Mouse (Mus musculus) liver, adult 2 months (tissue): ENCODE data around the gene Rorb. TPM values are rescaled to one million over a fixed set of nuclear protein-coding genes. Genes with fewer than 3 reads are reported as not detected.

ENCODE experiments used
- DNase-seq: peaks from one replicate; pipeline ENCODE4 v3.0.0-alpha.2; 2011; ENCODE audit warnings: low read depth, low spot score; ENCODE audit errors: extremely low read depth
- H3K27ac ChIP-seq: fragments of 200-500 bp; replicated peaks from 2 replicates; pipeline ENCODE4 v1.5.1; 2012; ENCODE audit warnings: low read depth, mild to moderate bottlenecking, control low read depth, inconsistent platforms, low read length; ENCODE audit not compliant: insufficient read depth
- H3K27me3 ChIP-seq: fragments of 200-500 bp; 2 replicates; pipeline ENCODE4 v1.6.1; 2012; ENCODE audit warnings: mild to moderate bottlenecking, moderate library complexity, low read length, inconsistent platforms; ENCODE audit not compliant: control insufficient read depth, insufficient read depth
- H3K36me3 ChIP-seq: fragments of 200-500 bp; 2 replicates; pipeline ENCODE4 v1.6.1; 2012; ENCODE audit warnings: low read length, inconsistent platforms; ENCODE audit not compliant: control insufficient read depth, insufficient read depth
- H3K4me1 ChIP-seq: fragments of 200-500 bp; 2 replicates; pipeline ENCODE4 v1.6.1; 2011; ENCODE audit warnings: low read length; ENCODE audit not compliant: control insufficient read depth, insufficient read depth
- H3K4me3 ChIP-seq: fragments of 200-500 bp; 2 replicates; pipeline ENCODE4 v1.5.1; 2011; ENCODE audit warnings: low read depth, mild to moderate bottlenecking, control low read depth, low read length, moderate library complexity; ENCODE audit not compliant: insufficient read depth
- H3K79me2 ChIP-seq: fragments of 200-500 bp; 2 replicates; pipeline ENCODE4 v1.6.1; 2012; ENCODE audit warnings: inconsistent platforms, mild to moderate bottlenecking, low read length, moderate library complexity; ENCODE audit not compliant: control insufficient read depth, insufficient read depth
- H3K9ac ChIP-seq: fragments of 200-500 bp; 2 replicates; pipeline ENCODE4 v1.6.1; 2012; ENCODE audit warnings: low read depth, mild to moderate bottlenecking, control low read depth, inconsistent platforms, low read length
- CTCF ChIP-seq: fragments of 200-500 bp; IDR thresholded peaks from 2 replicates; pipeline ENCODE4 v1.5.1; 2011; ENCODE audit warnings: low read depth, low read length, control low read depth
- POLR2A ChIP-seq: fragments of 200-500 bp; IDR thresholded peaks from 2 replicates; pipeline ENCODE4 v1.6.1; 2011; ENCODE audit warnings: low read length, control low read depth; ENCODE audit not compliant: insufficient read depth; ENCODE audit errors: extremely low read depth
- WGBS: fragments of 180-500 bp; shearing (Covaris S2); methylation state at CpG from one replicate; pipeline ENCODE4 v1.1.7; 2018; 5-methylcytosine and 5-hydroxymethylcytosine counted together
- polyA plus RNA-seq: library from polyadenylated mRNA; depleted of rRNA; stranded (reverse); fragments of >200 nt; gene quantifications from 2 replicates; pipeline ENCODE4 v1.2.3, GENCODE M21; 2012
- total RNA-seq: library from RNA; depleted of rRNA; stranded (reverse); fragments of >200 nt; gene quantifications from 2 replicates; pipeline ENCODE4 v1.2.3, GENCODE M21; 2014

Rorb gene
- total and polyA plus RNA-seq, 2 experiments, result not detected

GRCm38 (mm10) chr19:19043138-19043537 is 67.9 kb downstream of the Rorb start:
- Histone ChIP-seq H3K27me3 (no peaks in the 10 kb centered on the region), H3K4me3 (no peak overlapping the region), H3K79me2 (no peaks in the 10 kb centered on the region), H3K9ac (no peak overlapping the region), H3K36me3 (no peaks in the 10 kb centered on the region), H3K27ac (no peak overlapping the region), H3K4me1 (no peaks in the 10 kb centered on the region)
- 38% methylated on average over 2 of the region's 2 CpGs for WGBS
- no peak for DNase-seq
- TF ChIP-seq CTCF, result no peak
- TF ChIP-seq POLR2A, result no peak

DNA sequence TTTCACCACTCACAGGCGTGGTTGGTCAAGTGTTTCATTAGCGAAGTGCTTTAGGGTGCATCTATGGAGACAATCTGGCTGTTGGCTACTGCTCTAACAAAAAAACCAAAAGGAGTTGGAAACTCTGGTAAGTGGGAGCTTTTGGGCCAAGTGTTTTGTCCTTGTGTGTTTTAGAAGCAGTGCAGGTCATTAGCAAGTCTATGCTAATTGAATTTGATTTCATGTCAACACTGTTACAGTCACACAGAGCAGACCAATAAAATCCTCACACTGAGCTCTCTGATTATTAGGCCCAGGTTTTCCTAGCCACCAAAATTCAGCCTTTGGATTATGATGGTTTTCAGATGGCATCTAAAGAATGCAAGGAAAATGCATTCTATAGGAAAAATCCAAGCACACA is 70.2 kb downstream of the Rorb start:
- H3K4me1 ChIP-seq, result no peaks in the 10 kb centered on the region

DNA sequence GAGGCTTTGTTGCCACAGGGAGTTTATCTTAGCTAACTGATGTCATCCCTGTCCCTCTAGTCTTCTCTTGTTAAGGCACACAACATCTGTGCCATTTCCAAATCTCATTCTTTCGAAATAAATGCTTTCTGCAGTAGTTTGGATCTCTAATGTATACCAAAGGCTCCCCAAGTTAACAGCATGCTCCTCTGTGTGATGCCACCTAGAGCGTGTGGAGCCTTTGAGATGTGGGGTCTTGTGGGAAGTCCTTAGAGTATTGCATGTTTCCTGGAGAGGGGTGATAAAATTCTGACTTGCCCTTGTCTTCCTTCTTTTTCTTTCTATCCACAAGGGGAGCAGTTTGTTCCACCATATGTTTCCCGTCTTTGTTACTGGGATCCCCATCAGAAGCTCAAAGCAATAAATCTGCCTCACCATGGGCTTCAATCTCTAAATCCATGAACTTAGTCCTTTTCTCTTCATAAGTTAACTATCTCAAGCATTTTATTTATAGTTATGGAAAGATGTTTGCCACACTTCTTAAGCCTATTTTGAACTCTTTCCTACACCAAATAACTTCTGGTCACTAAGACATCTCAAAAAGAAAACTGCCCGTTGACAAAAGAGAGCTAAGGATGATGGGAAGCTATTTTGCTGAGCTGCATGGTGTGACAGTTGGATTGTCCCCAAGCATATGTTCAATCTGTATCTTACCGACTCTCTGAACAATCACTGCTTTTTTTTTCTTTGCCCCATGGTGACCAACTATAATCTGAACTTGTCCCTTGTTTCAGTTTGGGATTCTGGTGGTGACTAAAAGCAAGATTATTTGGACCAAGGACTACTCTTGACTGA is 76.3 kb downstream of the Rorb start:
- no peak overlapping the region for H3K27ac ChIP-seq
- 69% methylated on average over 5 of the region's 5 CpGs for WGBS
- H3K4me3 ChIP-seq, result no peak overlapping the region
- TF ChIP-seq POLR2A (no peak), CTCF (no peak)
- no peaks in the 10 kb centered on the region for H3K4me1 ChIP-seq
- H3K36me3 ChIP-seq, result no peaks in the 10 kb centered on the region
- no peaks in the 10 kb centered on the region for H3K27me3 ChIP-seq
- H3K9ac ChIP-seq, result no peak overlapping the region
- no peak for DNase-seq
- no peaks in the 10 kb centered on the region for H3K79me2 ChIP-seq

More for the DNA sequence above, 70.2 kb downstream of the Rorb start:
- 67% methylated on average over 2 of the region's 2 CpGs for WGBS
- no peak overlapping the region for H3K9ac ChIP-seq
- no peaks in the 10 kb centered on the region for H3K79me2 ChIP-seq
- DNase-seq, result no peak
- H3K36me3 ChIP-seq, result no peaks in the 10 kb centered on the region
- H3K27ac ChIP-seq, result no peak overlapping the region
- no peaks in the 10 kb centered on the region for H3K27me3 ChIP-seq
- TF ChIP-seq CTCF, result no peak
- no peak for TF ChIP-seq POLR2A
- H3K4me3 ChIP-seq, result no peak overlapping the region

DNA sequence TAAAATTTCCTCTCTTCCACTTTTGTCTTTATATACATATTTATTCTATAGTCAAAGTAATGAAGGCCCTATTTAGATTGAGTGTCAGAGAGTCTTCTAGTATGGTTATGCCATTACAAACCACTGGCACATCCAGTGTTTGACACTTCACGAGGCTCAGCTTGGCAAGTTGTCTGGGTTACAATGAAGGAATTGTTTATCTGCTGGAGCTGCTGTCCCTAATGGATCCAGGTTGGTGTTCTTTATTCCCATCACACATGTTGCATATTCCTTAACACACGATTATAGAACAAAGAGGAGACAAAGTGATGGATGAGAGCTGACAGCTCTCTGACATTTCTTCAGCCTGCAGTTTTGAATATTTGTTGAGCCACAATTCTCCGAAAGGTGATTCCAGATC is 77.0 kb downstream of the Rorb start:
- no peaks in the 10 kb centered on the region for H3K36me3 ChIP-seq
- TF ChIP-seq CTCF, result no peak
- TF ChIP-seq POLR2A, result no peak
- H3K9ac ChIP-seq, result no peak overlapping the region
- H3K27ac ChIP-seq, result no peak overlapping the region
- H3K4me1 ChIP-seq, result no peaks in the 10 kb centered on the region
- 75% methylated on average over 3 of the region's 3 CpGs for WGBS
- H3K4me3 ChIP-seq, result no peak overlapping the region
- no peak for DNase-seq
- no peaks in the 10 kb centered on the region for H3K79me2 ChIP-seq
- H3K27me3 ChIP-seq, result no peaks in the 10 kb centered on the region

- no peaks in the 10 kb centered on the region for H3K36me3 ChIP-seq
- WGBS, result 76% methylated on average over 6 of the region's 6 CpGs
- H3K4me3 ChIP-seq, result no peak overlapping the region
- no peaks in the 10 kb centered on the region for H3K27me3 ChIP-seq
- H3K79me2 ChIP-seq, result no peaks in the 10 kb centered on the region
- H3K9ac ChIP-seq, result no peak overlapping the region
- TF ChIP-seq POLR2A (no peak), CTCF (no peak)
- no peaks in the 10 kb centered on the region for H3K4me1 ChIP-seq
- DNase-seq, result no peak
- H3K27ac ChIP-seq, result no peak overlapping the region
Observed at GRCm38 (mm10) chr19:19005144-19005543, 105.9 kb downstream of the Rorb start.

DNA sequence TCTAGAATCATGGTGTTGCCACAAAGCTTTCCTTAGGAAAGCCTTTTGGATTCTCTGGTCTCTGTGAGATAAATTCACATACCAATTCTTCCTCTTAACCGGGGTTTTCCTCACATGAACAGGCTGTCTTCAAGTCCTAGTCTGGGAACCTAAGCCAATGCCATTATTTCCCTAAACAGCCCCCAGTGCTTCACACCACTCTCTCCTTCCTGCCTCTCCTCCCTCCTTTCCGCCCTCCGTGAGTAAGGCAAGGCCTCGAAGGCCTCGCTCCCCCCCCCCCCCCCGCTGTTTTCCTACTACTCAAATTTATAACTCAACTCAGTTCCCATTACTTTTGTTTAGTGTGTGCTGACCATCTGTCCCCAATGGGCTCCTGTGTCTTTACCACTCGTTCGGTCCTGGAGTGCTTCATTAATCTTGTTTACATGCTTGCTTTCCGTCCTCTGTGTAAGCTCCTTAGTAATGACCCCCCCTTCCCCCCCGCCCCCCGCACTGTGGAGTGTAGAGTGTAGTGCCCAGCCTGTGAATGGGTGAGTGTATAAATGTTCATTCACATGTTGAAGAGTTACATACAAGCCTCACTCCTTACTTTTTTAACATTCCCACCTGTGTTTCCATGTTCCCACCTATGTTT is 106.9 kb downstream of the Rorb start:
- no peak overlapping the region for H3K9ac ChIP-seq
- H3K4me1 ChIP-seq, result no peaks in the 10 kb centered on the region
- no peaks in the 10 kb centered on the region for H3K79me2 ChIP-seq
- 63% methylated on average over 10 of the region's 11 CpGs for whole genome bisulfite sequencing
- no peak for DNase-seq
- no peaks in the 10 kb centered on the region for H3K27me3 ChIP-seq
- H3K36me3 ChIP-seq, result no peaks in the 10 kb centered on the region
- TF ChIP-seq POLR2A (no peak), CTCF (no peak)
- H3K27ac ChIP-seq, result no peak overlapping the region
- no peak overlapping the region for H3K4me3 ChIP-seq
